In the genomic region with DNA sequence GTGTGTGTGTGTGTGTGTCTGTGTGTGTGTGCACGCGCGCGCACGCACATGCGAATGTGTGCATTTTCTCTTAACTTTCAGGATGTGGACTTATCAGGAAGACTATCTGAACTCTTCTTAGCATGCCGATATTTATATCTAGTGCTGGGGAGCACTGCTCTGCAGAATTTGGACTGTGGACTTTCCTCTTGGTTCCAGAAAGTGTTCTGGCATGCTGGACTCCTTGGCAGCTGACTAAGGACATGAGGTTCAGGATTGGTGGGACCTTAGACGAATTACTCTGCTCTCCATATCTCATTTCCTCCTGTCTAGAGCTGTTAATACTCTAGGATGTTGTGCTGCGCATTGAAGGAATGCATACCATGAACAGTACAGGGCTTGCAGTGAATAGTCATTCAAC, we compare ENCODE assay signal across 26 mouse cellular contexts. TPM values are rescaled to one million over a fixed set of nuclear protein-coding genes. Genes with fewer than 3 reads are reported as not detected.
DNase-seq lines count a peak whose midpoint lies in the region; ATAC-seq and TF ChIP-seq lines count a peak whose summit lies in the region.
"Had no signal": no experiment of that assay in that cellular context is flagged by ENCODE, and none has a peak within 500 bp of the region (broad histone marks: within the 10 kb centered on the region; RNA-seq: fewer than 3 reads in every experiment).

No protein-coding gene starts in this region.

- no peaks in the 10 kb centered on the region for H3K9me3 ChIP-seq in kidney, embryonic 16.5 days (ENCODE audit: low read length)
- no peaks in the 10 kb centered on the region for H3K9me3 ChIP-seq in kidney, embryonic 14.5 days (ENCODE audit: control insufficient read depth, low read length)
- H3K9me3 ChIP-seq: embryonic facial prominence, embryonic 12.5 days; forebrain, embryonic 13.5 days; forebrain, embryonic 15.5 days had no signal

- peaks cover 5% of the 10 kb centered on the region; the same call in 1 of the 2 replicates for H3K4me1 ChIP-seq in kidney, embryonic 16.5 days (ENCODE audit: insufficient read depth, low read length)
- H3K4me1 ChIP-seq in kidney, adult 2 months (ENCODE audit: control insufficient read depth, insufficient read depth, low read length): peaks cover 6% of the 10 kb centered on the region; the same call in 1 of the 2 replicates
- H3K4me1 ChIP-seq in kidney, embryonic 14.5 days (ENCODE audit: control insufficient read depth, insufficient read depth, low read length): no peaks in the 10 kb centered on the region

- no peak overlapping the region for H3K4me2 ChIP-seq in kidney, embryonic 16.5 days (replicated peaks; ENCODE audit: low read depth, low read length)
- H3K4me2 ChIP-seq in kidney, embryonic 14.5 days (replicated peaks; ENCODE audit: low read depth, low read length): no peak overlapping the region
- H3K4me2 ChIP-seq: embryonic facial prominence, embryonic 12.5 days; forebrain, embryonic 13.5 days; forebrain, embryonic 15.5 days had no signal

- 85% methylated on average over 9 of the region's 9 CpGs for WGBS in kidney, embryonic 16.5 days
- 80% methylated on average over 9 of the region's 9 CpGs for WGBS in kidney, adult 2 months
- WGBS in kidney, embryonic 14.5 days: 91% methylated on average over 9 of the region's 9 CpGs

- TF ChIP-seq POLR2A in kidney, adult 2 months (IDR thresholded peaks at IDR 0.05; ENCODE audit: low read depth, low read length): no peak

- peak; percentile 65 for DNase-seq in kidney, adult 11 months
- peak; percentile 82 for DNase-seq in kidney, adult 2 months
- DNase-seq in kidney, postnatal 4 days: no peak
- DNase-seq in kidney, adult 9 months: peak; percentile 84
- peak; percentile 60 to 73 for DNase-seq in kidney, postnatal 36 days
- DNase-seq in ovary, postnatal 36 days (ENCODE audit: low spot score): no peak
- DNase-seq: adrenal gland, adult 8-10 months; adrenal gland, postnatal 14 days; adrenal gland, postnatal 36 days; B cell, adult 2 months; cerebellum, adult 11-12 months; cerebellum, adult 2 months; cerebellum, adult 9-10 months; cerebellum, postnatal 10 days; cerebellum, postnatal 36 days; embryo, embryonic 11 days had no signal

- no peak overlapping the region for H3K9ac ChIP-seq in kidney, embryonic 16.5 days (replicated peaks; ENCODE audit: low read length)
- H3K9ac ChIP-seq in kidney, embryonic 14.5 days (ENCODE audit: low read depth, low read length): no peak overlapping the region
- H3K9ac ChIP-seq: embryonic facial prominence, embryonic 12.5 days; forebrain, embryonic 13.5 days; forebrain, embryonic 15.5 days had no signal

- no peak for TF ChIP-seq CTCF in kidney, adult 2 months (conservative IDR thresholded peaks at IDR 0.05; ENCODE audit: insufficient read depth, insufficient read length, low read depth, low read length)

- H3K36me3 ChIP-seq in kidney, embryonic 16.5 days (ENCODE audit: insufficient read depth, low read length): no peaks in the 10 kb centered on the region
- H3K36me3 ChIP-seq in kidney, adult 2 months (ENCODE audit: control insufficient read depth, insufficient read depth, low read length): no peaks in the 10 kb centered on the region
- no peaks in the 10 kb centered on the region for H3K36me3 ChIP-seq in kidney, embryonic 14.5 days (ENCODE audit: control insufficient read depth, insufficient read depth, low read length)
- H3K36me3 ChIP-seq: embryonic facial prominence, embryonic 12.5 days; forebrain, embryonic 15.5 days; G1E had no signal

- H3K27me3 ChIP-seq in kidney, embryonic 16.5 days (ENCODE audit: insufficient read depth, low read length): no peaks in the 10 kb centered on the region
- no peaks in the 10 kb centered on the region for H3K27me3 ChIP-seq in kidney, adult 2 months (replicated peaks; ENCODE audit: control insufficient read depth, insufficient read depth, low read length)
- H3K27me3 ChIP-seq in kidney, embryonic 14.5 days (ENCODE audit: control insufficient read depth, insufficient read depth, low read length): no peaks in the 10 kb centered on the region
- H3K27me3 ChIP-seq: CH12.LX; embryonic facial prominence, embryonic 12.5 days; forebrain, embryonic 15.5 days; Patski had no signal

- no peak overlapping the region for H3K27ac ChIP-seq in kidney, embryonic 16.5 days (ENCODE audit: low read length)
- peak overlapping the region; percentile 57 for H3K27ac ChIP-seq in kidney, adult 2 months (ENCODE audit: insufficient read depth, low read depth, low read length)
- no peak overlapping the region for H3K27ac ChIP-seq in kidney, embryonic 14.5 days (ENCODE audit: low read depth, low read length)
- H3K27ac ChIP-seq: embryonic facial prominence, embryonic 12.5 days; forebrain, embryonic 13.5 days; forebrain, embryonic 15.5 days had no signal

- no peak overlapping the region for H3K4me3 ChIP-seq in kidney, embryonic 16.5 days (ENCODE audit: low read length)
- H3K4me3 ChIP-seq in kidney, adult 2 months (ENCODE audit: insufficient read depth, low read depth, low read length): no peak overlapping the region
- no peak overlapping the region for H3K4me3 ChIP-seq in kidney, embryonic 14.5 days (ENCODE audit: low read length)
- H3K4me3 ChIP-seq: embryonic facial prominence, embryonic 12.5 days; forebrain, embryonic 13.5 days; forebrain, embryonic 15.5 days had no signal

- ATAC-seq in kidney, embryonic 16.5 days (ENCODE audit: low FRiP score, low TSS enrichment): no peak
- ATAC-seq in kidney, embryonic 14.5 days (ENCODE audit: low FRiP score, low TSS enrichment): no peak
- ATAC-seq: activated CD4-positive, CD25-positive, alpha-beta regulatory T cell, adult 4 months; CD4-positive, CD25-positive, alpha-beta regulatory T cell, adult 4 months; forebrain, embryonic 13.5 days; forebrain, embryonic 15.5 days; Patski had no signal

RNA-seq across cellular contexts. Expression of gene Wdr72, which starts 2.4 kb away (rescaled TPM):
- polyA plus RNA-seq in kidney, embryonic 16.5 days (2015; fragmentation: Nextera tagmentation; extraction: Ambion mirVana): 2.2 TPM in 2 replicates
- 9.4 and 10.8 TPM in 2 replicates for polyA plus RNA-seq in kidney, adult 2 months (2012; rRNA removed)
- 0.41 and 0.74 TPM in 2 replicates for polyA plus RNA-seq in kidney, embryonic 14.5 days (2014; fragmentation: Nextera tagmentation; extraction: Ambion mirVana)
- polyA plus RNA-seq: CD4-positive, CD25-positive, alpha-beta regulatory T cell, adult 4 months; G1E had no signal

Comparison
In these comparisons a context has a peak if more than half of its experiments do, and no peak if none do; other contexts are left out.
1. DNase-seq: peak in kidney, adult 11 months (single experiment), kidney, adult 2 months (single experiment), kidney, adult 9 months (single experiment) and kidney, postnatal 36 days (2 of 2); none in kidney, postnatal 4 days (0 of 2) and ovary, postnatal 36 days (single experiment).